Mouse (Mus musculus) heart, adult 18-20 months (tissue): ENCODE measurements at regions not wholly inside any gene's neighbourhood (a gene's known extent, or its start where the extent isn't known, plus 50 kb on each side); places are given as distances from the start of the nearest gene placed in this dataset.

Experiments
- DNase-seq, 2 experiments: peaks; one replicate each; pipeline ENCODE4 v3.0.0; 2021 to 2022; ENCODE audit warnings: mixed read lengths in 1 of 2

DNA sequence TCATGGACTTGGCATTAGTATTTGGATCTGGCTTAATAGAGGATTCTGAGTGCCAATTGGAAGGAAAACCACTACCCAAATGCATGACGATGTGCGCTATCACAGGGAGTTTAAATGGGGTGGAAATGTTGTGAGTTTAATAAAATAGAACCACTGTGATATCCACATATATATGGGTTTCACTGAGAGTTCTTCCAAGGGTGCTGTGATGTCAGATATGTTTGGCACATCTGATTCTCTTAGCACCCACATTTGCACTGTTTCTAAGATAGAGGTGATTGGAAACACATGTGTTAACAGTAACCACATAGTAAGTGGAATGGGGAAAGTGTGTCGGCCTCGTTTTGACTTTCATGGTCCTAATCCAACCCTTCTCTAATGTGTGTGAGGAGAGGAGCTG is 189.7 kb upstream of the 1810046K07Rik start:
- peak; percentile 37 to 46 for DNase-seq

DNA sequence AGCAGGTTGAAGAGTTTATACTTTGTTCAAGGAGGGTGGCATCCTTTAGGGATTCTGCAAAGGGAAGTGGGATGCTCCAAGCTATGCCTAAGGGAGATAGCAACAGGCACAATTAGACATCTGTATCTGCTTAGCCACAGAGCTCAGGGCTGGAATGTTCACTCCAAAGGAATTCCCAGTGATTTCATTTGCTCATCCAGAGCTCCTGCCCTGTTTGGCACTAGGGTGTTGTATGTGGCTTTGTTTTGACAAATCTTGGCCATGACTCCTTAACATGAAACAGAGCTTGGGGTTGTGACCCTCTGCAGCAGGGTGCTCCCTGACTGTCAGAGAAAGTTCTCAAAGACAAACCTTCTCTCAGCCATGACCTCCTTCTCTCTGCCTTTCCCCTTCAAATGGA is 194.8 kb upstream of the 1810046K07Rik start:
- peak in 1 of 2 experiments; percentile 15 for DNase-seq

DNA sequence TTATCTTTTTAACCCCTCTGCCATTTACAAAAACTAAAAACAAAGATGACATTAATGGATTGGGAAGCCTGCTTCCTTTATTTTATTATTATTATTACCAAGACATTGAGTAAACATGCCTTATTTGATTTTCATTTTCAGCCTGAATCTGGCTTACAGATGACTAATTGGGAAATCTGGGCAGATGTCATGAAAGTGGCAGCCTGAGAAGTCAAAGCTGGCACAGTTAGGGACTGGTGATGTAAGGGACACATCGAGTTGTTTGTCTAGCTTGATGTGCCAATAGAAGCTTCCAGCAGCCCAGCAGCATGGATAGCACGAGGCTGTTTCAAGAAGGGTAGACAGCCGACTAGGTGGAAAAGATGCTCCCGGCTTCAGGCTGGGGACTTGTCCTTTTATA is 197.2 kb upstream of the 1810046K07Rik start:
- peak in 1 of 2 experiments; percentile 6 for DNase-seq

DNA sequence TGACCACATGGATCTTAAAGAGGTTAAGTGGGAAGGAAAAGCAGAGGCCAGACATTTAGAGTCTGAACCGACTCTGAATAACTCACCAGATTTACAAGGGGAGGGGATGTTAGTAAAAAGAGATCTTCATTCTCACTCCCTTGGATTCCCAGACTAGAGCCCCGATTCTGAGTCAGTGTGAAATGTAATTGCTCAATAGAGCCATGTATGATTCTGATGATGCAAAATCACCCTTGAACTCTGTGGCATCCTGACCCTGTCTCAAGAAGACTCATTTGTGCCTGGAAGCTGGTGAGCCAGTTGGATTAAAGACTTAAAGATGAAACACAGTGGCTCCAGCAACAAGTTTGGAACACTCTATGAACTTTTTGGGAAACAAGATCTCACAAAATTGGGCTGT is 210.2 kb upstream of the 1810046K07Rik start:
- DNase-seq = no peak

DNA sequence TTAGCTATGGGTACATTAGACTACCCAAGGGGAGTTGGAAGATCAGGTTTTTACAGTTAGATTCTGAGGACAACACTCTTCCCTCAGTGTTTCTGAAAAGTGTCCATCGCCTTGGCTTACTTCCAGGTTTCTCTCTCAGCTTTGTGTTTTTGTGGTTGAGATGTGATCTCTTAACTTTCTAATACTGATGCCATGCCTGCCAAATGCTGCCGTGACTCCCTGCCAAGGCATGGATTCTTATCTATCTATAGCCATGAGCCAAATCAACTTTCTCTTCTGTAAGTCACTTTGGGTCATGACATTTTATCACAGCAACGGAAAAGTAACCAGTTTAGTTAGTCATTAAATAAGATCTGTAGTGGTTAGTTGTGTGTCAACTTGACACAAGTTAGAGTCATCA is 213.2 kb upstream of the 1810046K07Rik start:
- DNase-seq = no peak

DNA sequence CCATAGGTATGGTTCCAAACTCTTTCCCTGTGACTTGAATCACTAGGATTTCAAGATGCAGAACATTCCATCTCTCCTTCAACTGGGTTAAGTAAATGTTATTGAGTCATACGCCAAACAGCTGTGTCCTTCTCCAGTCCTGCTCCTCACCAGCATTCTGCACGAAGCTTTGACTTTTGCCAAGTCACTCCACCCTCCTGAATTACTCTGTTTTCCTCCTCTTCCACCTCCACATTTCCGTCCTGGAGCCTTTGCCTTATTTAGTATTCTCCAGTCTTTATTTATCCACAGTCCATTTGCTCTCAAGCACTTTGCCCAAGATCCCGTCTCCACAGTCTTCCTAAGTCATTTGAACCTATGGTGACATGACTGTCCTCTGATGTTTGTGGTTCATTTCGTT is 193.1 kb upstream of the Arhgap20 start:
- peak in 1 of 2 experiments; percentile 50 for DNase-seq

DNA sequence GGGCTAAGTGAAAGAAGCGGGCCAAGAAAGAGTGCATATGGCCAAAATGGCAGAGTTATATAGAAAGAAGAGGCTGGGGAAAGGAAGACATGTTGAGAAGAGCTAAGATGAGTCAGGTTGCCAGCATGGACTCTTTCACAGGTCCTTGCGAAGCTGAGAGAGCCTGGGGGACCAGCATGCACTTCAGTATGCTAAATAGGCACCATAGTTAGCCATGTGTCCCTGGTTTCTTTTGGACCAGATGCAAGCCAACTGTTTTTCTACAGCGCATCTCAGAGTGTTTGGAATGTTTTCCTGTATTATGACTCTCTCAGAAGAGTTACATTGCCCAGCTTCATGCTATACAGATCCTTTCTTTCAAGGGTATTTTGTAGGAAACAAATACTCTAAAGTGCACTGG is 183.5 kb upstream of the Arhgap20 start:
- DNase-seq = no peak

DNA sequence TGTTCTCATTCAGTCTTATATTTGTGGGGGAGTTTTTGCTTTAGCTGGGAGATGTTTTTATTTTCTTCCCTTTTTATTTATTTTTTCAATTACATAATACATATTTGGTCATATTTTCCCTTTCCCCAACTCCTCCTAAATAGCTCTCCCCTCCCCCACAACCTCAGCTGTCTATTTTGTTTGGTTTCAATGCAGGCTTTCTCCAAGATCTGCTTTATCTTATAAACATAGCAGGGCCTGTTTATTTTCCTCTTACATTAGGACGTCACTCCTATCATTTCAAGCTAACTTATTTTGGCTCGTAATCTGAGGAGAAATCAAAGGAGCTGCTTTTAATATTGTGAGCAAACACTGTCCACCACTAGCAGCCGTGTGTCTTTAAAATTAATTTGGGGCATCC is 171.4 kb upstream of the Arhgap20 start:
- DNase-seq = no peak

DNA sequence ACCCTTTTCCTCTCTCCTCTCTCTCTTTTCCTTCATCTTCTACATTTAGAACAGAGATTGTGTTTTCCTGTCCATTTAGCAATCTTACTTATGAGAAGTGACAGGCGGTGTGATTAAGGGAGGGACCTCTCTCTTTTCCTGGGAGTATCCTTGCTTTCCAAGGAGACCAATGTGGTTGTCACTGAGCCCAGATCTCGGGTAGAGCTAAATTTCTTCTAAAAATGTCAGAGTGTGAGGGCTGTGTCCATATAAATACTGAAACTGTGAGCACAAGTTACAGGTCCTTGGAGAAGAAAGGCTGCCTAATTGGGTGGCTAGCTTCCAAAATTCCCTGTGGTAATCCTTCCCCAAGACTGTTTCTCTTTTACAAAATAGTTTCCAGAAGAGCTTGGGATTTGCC is 166.4 kb upstream of the Arhgap20 start:
- peak; percentile 8 to 9 for DNase-seq

DNA sequence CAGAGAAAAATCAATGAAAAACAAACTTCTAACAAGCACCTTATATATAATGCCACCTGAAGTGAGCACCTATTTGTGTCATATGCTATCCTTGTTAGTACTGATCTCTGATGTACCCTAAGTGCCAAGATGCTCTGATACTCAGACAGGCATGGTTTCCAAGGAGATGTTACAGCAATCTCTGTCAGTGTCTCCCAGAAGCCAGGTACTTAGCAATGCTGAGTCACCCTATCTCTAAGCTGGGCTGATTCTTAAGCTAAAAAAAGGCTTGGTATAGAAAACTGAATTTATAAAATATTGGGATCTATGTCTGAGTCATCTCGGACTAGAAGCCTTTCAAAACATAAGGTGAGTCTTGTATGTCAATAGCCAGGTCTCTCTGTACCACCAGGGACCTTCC is 157.0 kb upstream of the Arhgap20 start:
- DNase-seq = no peak

DNA sequence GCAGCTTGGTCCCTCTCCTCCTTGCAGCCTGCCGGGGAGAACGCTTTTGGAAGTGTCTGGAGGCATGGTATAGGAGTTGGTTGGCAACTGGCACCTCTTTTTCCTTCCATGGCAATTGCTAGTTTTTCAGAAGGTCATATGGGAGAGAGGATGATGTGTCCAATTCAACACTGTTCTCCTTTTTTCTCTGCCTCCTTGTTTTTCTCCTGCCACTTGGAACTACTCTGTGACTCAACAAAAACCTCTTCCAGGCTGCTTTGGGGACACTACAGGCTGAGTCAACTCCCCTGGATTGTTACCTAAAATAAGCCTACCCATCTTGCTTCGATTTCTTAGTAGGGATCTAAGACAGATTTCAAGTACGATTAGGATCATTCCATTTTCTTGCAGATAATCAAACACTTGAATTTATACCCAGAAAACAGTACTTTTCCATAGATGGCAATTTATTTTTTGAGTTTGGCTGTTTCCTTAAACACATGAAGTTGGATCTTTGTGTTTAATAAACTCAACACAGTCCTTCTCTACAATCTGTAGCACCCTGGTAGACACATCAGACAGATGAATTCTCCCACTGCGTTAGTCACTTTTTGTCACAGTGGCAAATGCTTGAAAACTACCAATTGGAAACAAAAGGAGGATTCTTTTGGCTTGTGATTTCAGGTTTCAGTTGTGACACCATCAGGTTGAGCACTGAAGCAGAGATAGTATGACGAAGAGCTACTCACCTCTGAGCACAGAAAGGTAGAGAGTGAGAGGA is 156.3 kb upstream of the Arhgap20 start:
- DNase-seq = no peak

DNA sequence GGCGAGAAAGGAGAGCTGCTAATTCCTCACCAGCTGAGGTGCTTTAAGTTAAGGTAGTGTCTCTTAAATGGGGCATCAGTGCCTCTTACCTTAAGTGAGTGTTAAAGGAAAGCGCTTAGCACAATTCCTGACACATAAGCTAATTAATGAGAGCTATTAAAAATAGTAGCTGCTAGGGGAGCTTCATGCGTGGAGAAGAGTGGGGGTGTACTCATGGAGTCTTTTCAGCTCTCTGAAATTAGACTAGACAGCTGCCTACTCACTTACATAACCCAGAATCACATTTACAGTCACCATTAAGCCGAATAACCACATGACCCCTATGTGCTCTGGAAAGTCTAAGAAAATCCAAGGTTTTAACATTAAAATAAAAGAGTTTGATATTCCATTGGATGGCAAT is 139.0 kb upstream of the Arhgap20 start:
- DNase-seq = no peak

DNA sequence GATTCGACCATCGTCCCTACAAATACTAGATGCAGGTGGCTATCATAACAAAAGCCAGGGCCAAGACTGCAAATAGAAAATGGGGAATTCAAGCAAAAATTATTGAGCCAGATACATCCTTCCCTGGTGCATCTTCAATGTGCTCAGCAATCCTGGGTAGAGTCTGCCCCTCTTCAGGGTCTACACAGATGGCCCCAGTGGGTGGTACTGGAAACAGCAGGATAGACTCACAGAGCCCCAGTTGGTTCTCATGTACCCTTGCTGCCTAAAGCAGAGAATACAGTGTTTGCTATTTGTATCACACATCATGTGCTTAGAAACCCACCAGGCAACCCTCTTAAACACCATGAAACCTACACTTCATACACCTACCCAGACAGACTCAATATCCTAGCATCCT is 129.0 kb upstream of the Arhgap20 start:
- DNase-seq = no peak

DNA sequence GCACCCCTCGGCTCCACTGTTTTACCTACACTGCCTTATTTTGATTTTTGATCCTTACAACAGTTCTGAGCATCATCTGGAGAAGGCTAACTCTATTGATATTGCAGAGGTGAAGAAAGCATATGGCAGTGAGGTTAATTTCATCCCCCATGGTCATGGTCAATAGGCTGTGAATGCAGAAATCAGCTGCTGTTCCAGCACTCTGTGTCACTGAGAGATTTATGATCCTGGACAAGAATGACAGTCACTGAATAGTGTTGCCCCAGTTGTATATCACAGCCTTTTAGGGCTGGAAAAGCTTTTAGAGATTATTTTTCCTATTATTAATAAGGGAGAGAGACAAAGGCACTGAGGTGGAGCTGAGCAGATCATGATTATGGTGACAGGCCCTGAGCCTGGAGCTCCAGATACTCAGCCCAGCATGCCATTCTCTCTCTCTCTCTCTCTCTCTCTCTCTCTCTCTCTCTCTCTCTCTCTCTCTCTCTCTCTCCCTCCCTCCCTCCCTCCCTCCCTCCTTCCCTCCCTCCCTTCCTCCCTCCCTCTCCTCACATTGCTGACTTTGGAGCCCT is 128.5 kb upstream of the Arhgap20 start:
- no peak for DNase-seq

DNA sequence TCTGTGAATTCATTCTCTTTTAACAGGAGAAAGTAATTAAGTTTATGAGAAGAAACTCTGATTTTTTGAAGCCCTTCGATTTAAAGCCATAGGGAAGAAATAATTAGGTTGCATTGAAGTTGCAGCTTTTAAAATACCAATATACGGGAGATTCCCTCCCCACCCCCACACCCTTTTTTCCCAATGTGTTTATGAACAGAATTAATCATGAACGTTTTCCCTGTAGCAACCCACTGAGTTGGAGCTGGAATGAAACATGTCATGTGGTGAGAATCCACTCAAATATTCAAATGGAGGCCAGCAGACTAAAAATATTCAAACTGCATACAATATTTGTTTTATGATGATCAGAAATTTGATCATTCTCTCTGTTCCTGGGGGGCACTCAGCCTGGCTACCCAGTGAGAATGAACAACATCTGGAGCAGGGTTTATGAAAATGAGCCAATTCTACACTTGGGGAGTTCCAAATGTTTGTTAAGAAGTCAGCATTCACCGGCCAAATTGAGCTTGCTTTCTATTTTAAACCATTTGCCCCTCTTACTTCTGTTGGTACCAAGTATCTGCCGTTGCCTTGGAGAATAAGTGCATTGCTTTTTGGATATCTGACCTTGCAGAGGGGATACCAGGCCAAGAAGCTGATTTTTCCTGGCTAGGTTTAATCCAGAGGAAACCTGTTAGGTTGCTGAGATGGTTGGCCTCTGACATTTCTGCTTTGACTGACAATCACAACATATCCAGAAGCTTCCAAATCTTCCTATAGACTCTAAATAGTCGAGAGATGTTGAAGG is 127.8 kb upstream of the Arhgap20 start:
- peak; percentile 50 to 66 for DNase-seq

DNA sequence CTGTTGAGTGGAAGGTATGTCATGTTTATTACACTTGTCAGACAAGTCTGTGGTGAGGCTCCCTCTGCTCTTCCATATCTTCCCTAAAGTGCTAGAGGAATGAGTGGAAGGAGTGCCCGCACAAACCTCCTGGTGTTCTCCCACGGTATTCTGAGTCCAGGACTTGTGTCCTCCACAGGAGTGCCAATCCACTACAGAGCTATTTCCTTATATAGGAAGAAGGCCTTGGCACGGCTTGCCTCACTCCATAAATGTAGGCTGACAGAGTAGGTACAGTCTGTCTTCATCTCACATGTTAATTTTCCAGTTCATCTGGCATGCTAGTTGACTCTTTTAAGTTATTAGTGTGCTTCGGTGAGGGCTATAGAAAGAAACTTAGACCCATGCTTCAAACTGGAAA is 123.4 kb upstream of the Arhgap20 start:
- peak; percentile 63 to 69 for DNase-seq

DNA sequence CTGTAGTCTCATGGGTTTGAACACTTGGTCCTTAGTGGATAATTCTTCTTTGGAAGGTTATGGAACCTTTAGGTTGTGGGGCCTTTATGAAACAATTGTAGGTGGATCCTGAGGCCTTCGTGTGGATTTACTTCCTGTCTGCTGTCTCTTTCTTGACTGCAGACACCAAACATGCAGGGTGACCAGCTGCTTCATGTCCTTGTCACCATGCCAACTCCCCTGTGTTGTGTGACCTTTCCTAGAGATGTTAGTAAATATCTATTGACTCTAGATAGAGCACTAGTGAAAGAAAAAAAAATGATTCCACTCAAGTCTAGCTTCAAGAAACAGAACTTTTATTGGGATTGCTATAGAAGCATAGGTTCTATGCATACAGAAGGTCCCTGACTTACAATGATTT is 119.7 kb upstream of the Arhgap20 start:
- no peak for DNase-seq

DNA sequence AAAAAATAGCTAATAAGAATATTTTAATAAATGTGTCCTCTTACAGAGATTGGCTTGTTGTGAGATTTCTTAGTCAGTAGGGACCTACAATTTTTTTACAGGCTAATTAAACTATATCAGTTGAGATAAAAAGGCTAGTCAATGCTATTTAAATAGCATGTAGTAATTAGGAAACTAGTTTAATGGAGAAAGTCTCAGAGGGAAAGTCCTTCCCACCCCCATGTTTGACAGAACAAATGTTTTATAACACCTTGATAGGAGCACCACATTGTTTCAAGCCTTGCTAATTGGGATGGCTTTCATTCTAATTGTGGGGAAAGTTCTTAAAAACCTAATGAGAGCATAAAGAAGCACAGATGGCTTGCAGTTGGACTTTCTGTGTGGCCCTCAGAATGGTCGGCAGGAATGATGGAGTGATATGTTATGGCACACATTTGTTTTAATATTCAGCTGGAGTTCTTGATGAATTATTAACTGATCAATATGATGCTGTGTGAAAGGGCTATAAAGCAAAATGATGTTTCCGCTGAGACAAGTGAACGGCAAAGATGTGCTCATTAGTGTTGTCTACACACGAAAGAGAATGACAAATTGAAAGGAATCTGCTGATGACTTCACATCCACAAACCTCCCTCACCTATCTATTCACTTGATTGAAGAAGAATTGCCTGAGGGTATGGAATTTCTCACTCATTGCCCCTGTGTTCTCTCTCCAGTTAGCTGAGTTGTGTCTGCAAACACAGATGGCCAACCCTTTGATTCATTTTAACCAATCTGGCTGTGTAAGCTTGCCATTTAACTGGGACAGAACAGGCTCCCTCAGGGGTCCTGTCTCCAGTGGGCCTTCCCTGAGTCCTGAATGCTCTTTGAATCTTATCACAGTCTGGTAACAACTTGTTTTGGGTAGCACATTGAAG is 111.5 kb upstream of the Arhgap20 start:
- DNase-seq = no peak

DNA sequence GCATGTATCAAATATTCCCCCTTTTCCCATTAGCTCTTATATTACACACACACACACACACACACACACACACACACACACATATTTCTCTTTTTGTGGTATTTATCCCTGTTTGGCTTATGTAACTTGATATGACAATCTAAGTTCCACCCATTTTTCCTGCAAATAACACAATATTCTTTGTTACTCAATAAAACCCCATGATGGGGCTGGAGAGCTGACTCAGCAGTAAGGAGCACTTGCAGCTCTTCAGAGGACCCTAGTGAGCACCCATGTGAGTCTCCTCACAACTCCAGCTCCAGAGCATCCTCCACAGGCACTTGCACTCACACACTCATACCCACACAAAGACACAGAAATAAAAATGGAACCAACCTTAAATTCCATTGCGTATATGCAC is 110.5 kb upstream of the Arhgap20 start:
- DNase-seq = no peak

DNA sequence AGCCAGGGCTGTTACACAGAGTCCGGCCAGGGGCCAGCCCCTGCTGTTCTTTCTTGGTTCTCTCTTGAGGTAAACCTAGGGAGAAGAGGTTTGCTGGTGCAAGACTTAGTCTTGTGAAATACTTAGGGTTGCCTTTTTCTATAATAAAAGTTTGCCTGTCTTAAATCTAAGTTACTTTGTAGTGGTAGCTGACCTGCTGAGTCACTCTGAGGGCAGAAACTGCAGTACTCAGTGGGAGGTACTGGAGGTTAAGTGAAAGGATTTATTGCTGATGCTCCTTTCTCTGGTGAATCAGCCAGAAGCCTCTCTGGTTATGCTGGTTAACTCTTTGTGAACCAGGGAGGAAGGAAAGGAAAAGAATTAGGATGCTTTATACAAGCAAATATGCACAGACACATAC is 107.3 kb upstream of the Arhgap20 start:
- DNase-seq = no peak

DNA sequence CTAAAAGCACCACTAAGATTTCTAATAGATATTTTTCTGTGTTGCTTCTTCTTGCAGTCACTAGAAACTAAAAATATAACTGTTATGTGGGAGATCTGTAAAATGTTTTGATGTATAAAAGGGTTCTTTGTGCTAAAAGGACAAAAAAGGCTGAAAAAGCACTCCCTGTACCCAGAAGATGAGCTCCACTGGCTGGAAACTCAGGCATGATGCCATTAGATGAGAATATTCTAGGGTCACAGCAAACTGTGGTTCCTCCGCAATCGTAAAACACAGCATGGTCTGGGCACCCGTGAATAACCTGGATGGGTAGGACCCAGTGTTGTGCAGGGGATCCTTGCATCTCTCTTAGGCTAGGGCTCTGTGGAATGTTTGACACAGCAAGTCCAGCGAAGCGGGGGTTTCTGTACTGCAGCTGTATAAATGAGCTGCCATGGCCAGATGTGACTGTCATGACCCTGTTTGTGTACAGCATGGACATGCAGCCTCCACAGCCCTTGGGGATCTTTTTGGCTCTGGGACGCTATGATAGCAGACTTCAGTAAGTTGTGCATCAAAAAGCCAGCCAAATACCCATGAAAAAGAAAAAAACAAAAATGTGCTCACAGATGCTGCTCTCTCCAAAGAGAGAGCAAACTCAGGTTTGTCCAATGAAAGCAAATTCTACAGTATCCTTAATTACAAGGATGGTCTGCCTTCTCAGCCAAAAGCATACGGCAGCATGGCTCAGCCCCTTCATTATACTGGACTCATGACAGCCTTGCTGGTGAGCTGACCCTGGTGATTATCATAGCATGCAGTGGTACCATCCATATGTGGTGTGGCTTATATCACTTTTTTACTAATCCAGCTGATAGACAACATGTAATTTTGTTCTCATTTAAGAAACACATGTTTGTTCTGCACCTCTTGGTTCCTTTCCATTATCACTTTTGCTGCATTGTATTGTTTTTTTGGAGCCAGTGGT is 103.9 kb upstream of the Arhgap20 start:
- peak; percentile 49 to 78 for DNase-seq
